Mouse (Mus musculus): ENCODE results near the gene Fgfr2. TPM values are rescaled to one million over a fixed set of nuclear protein-coding genes. Genes with fewer than 3 reads are reported as not detected.

Fgfr2 gene
- polyA plus RNA-seq, 1 experiment from 2014 or later = 92.0 TPM

GRCm38 (mm10) chr7:132803336-132803735 is 319.8 kb downstream of the Fgfr2 start:
- peaks cover 25% of the 10 kb centered on the region for H3K4me1 ChIP-seq (ENCODE audit: control insufficient read depth, insufficient read depth, low read length)
- no peaks in the 10 kb centered on the region for H3K36me3 ChIP-seq (ENCODE audit: control insufficient read depth, insufficient read depth, low read length)
- no peak overlapping the region for H3K4me3 ChIP-seq (ENCODE audit: low read depth, low read length)
- WGBS = 85% methylated on average over 2 of the region's 2 CpGs
- H3K27ac ChIP-seq (ENCODE audit: low read depth, low read length) = no peak overlapping the region
- no peak overlapping the region for H3K4me2 ChIP-seq
- no peak overlapping the region for H3K9ac ChIP-seq (ENCODE audit: low read length)
- DNase-seq (ENCODE audit: low spot score, missing footprints) (no peak), ATAC-seq (ENCODE audit: low FRiP score) (no peak)
- H3K9me3 ChIP-seq (ENCODE audit: control insufficient read depth, low read length) = no peaks in the 10 kb centered on the region
- H3K27me3 ChIP-seq (ENCODE audit: control insufficient read depth, insufficient read depth, low read length) = no peaks in the 10 kb centered on the region

- Histone ChIP-seq H3K4me1 (ENCODE audit: control insufficient read depth, insufficient read depth, low read length) (peaks cover 18% of the 10 kb centered on the region), H3K9ac (ENCODE audit: low read length) (no peak overlapping the region), H3K9me3 (ENCODE audit: control insufficient read depth, low read length) (no peaks in the 10 kb centered on the region), H3K4me2 (no peak overlapping the region), H3K27ac (ENCODE audit: low read depth, low read length) (no peak overlapping the region), H3K36me3 (ENCODE audit: control insufficient read depth, insufficient read depth, low read length) (no peaks in the 10 kb centered on the region), H3K27me3 (ENCODE audit: control insufficient read depth, insufficient read depth, low read length) (no peaks in the 10 kb centered on the region), H3K4me3 (ENCODE audit: low read depth, low read length) (no peak overlapping the region)
- WGBS = 90% methylated on average over 11 of the region's 11 CpGs
- DNase-seq (ENCODE audit: low spot score, missing footprints) (no peak), ATAC-seq (ENCODE audit: low FRiP score) (no peak)
These were observed 320.5 kb downstream of the Fgfr2 start for GRCm38 (mm10) chr7:132802691-132803090.

- no peak for ATAC-seq (ENCODE audit: low FRiP score)
- no peaks in the 10 kb centered on the region for H3K36me3 ChIP-seq (ENCODE audit: control insufficient read depth, insufficient read depth, low read length)
- no peak overlapping the region for H3K4me3 ChIP-seq (ENCODE audit: low read depth, low read length)
- no peaks in the 10 kb centered on the region for H3K27me3 ChIP-seq (ENCODE audit: control insufficient read depth, insufficient read depth, low read length)
- 90% methylated on average over 2 of the region's 2 CpGs for WGBS
- peaks cover 12% of the 10 kb centered on the region; the same call in 1 of the 2 replicates for H3K4me1 ChIP-seq (ENCODE audit: control insufficient read depth, insufficient read depth, low read length)
- DNase-seq (ENCODE audit: low spot score, missing footprints) = no peak
- H3K9ac ChIP-seq (ENCODE audit: low read length) = no peak overlapping the region
- H3K9me3 ChIP-seq (ENCODE audit: control insufficient read depth, low read length) = no peaks in the 10 kb centered on the region
- H3K4me2 ChIP-seq = no peak overlapping the region
- H3K27ac ChIP-seq (ENCODE audit: low read depth, low read length) = no peak overlapping the region
These were observed 321.1 kb downstream of the Fgfr2 start for GRCm38 (mm10) chr7:132802066-132802465.

GRCm38 (mm10) chr7:132801509-132801908 is 321.6 kb downstream of the Fgfr2 start:
- Histone ChIP-seq H3K27ac (ENCODE audit: low read depth, low read length) (no peak overlapping the region), H3K4me2 (no peak overlapping the region), H3K4me1 (ENCODE audit: control insufficient read depth, insufficient read depth, low read length) (peaks cover 6% of the 10 kb centered on the region; the same call in 1 of the 2 replicates), H3K9me3 (ENCODE audit: control insufficient read depth, low read length) (no peaks in the 10 kb centered on the region), H3K27me3 (ENCODE audit: control insufficient read depth, insufficient read depth, low read length) (no peaks in the 10 kb centered on the region), H3K4me3 (ENCODE audit: low read depth, low read length) (no peak overlapping the region), H3K36me3 (ENCODE audit: control insufficient read depth, insufficient read depth, low read length) (no peaks in the 10 kb centered on the region), H3K9ac (ENCODE audit: low read length) (no peak overlapping the region)
- 94% methylated on average over 5 of the region's 5 CpGs for WGBS
- ATAC-seq (ENCODE audit: low FRiP score) (no peak), DNase-seq (ENCODE audit: low spot score, missing footprints) (no peak)

- no peaks in the 10 kb centered on the region for H3K9me3 ChIP-seq (ENCODE audit: control insufficient read depth, low read length)
- H3K4me3 ChIP-seq (ENCODE audit: low read depth, low read length) = no peak overlapping the region
- H3K9ac ChIP-seq (ENCODE audit: low read length) = no peak overlapping the region
- ATAC-seq (ENCODE audit: low FRiP score) = no peak
- WGBS = 88% methylated on average over 10 of the region's 10 CpGs
- no peaks in the 10 kb centered on the region for H3K27me3 ChIP-seq (ENCODE audit: control insufficient read depth, insufficient read depth, low read length)
- no peak for DNase-seq (ENCODE audit: low spot score, missing footprints)
- H3K27ac ChIP-seq (ENCODE audit: low read depth, low read length) = no peak overlapping the region
- H3K4me2 ChIP-seq = no peak overlapping the region
- no peaks in the 10 kb centered on the region for H3K4me1 ChIP-seq (ENCODE audit: control insufficient read depth, insufficient read depth, low read length)
- no peaks in the 10 kb centered on the region for H3K36me3 ChIP-seq (ENCODE audit: control insufficient read depth, insufficient read depth, low read length)
These were observed 322.3 kb downstream of the Fgfr2 start for GRCm38 (mm10) chr7:132800868-132801267.

- Histone ChIP-seq H3K27me3 (ENCODE audit: control insufficient read depth, insufficient read depth, low read length) (no peaks in the 10 kb centered on the region), H3K9ac (ENCODE audit: low read length) (no peak overlapping the region), H3K27ac (ENCODE audit: low read depth, low read length) (no peak overlapping the region), H3K9me3 (ENCODE audit: control insufficient read depth, low read length) (no peaks in the 10 kb centered on the region), H3K4me1 (ENCODE audit: control insufficient read depth, insufficient read depth, low read length) (no peaks in the 10 kb centered on the region; the same call in 1 of the 2 replicates), H3K36me3 (ENCODE audit: control insufficient read depth, insufficient read depth, low read length) (no peaks in the 10 kb centered on the region), H3K4me3 (ENCODE audit: low read depth, low read length) (no peak overlapping the region), H3K4me2 (no peak overlapping the region)
- ATAC-seq (ENCODE audit: low FRiP score) (no peak), DNase-seq (ENCODE audit: low spot score, missing footprints) (no peak)
- WGBS = 89% methylated on average over 5 of the region's 5 CpGs
These were observed 323.8 kb downstream of the Fgfr2 start for GRCm38 (mm10) chr7:132799119-132800016.

GRCm38 (mm10) chr7:132795141-132795540 is 328.0 kb downstream of the Fgfr2 start:
- Histone ChIP-seq H3K9ac (ENCODE audit: low read length) (no peak overlapping the region), H3K36me3 (ENCODE audit: control insufficient read depth, insufficient read depth, low read length) (no peaks in the 10 kb centered on the region), H3K4me3 (ENCODE audit: low read depth, low read length) (no peak overlapping the region), H3K4me1 (ENCODE audit: control insufficient read depth, insufficient read depth, low read length) (no peaks in the 10 kb centered on the region; the same call in none of the 2 replicates), H3K27ac (ENCODE audit: low read depth, low read length) (no peak overlapping the region), H3K9me3 (ENCODE audit: control insufficient read depth, low read length) (no peaks in the 10 kb centered on the region), H3K27me3 (ENCODE audit: control insufficient read depth, insufficient read depth, low read length) (no peaks in the 10 kb centered on the region), H3K4me2 (no peak overlapping the region)
- DNase-seq (ENCODE audit: low spot score, missing footprints) (no peak), ATAC-seq (ENCODE audit: low FRiP score) (no peak)
- 91% methylated on average over 5 of the region's 5 CpGs for WGBS

GRCm38 (mm10) chr7:132793467-132793866 is 329.7 kb downstream of the Fgfr2 start:
- ATAC-seq (ENCODE audit: low FRiP score) = no peak
- H3K4me3 ChIP-seq (ENCODE audit: low read depth, low read length) = no peak overlapping the region
- DNase-seq (ENCODE audit: low spot score, missing footprints) = no peak
- no peak overlapping the region for H3K27ac ChIP-seq (ENCODE audit: low read depth, low read length)
- no peak overlapping the region for H3K9ac ChIP-seq (ENCODE audit: low read length)
- H3K9me3 ChIP-seq (ENCODE audit: control insufficient read depth, low read length) = no peaks in the 10 kb centered on the region
- 74% methylated on average over 6 of the region's 6 CpGs for WGBS
- H3K4me1 ChIP-seq (ENCODE audit: control insufficient read depth, insufficient read depth, low read length) = no peaks in the 10 kb centered on the region; the same call in none of the 2 replicates
- H3K4me2 ChIP-seq = no peak overlapping the region
- H3K36me3 ChIP-seq (ENCODE audit: control insufficient read depth, insufficient read depth, low read length) = no peaks in the 10 kb centered on the region
- H3K27me3 ChIP-seq (ENCODE audit: control insufficient read depth, insufficient read depth, low read length) = no peaks in the 10 kb centered on the region

- Histone ChIP-seq H3K9me3 (ENCODE audit: control insufficient read depth, low read length) (no peaks in the 10 kb centered on the region), H3K4me2 (no peak overlapping the region), H3K36me3 (ENCODE audit: control insufficient read depth, insufficient read depth, low read length) (no peaks in the 10 kb centered on the region), H3K9ac (ENCODE audit: low read length) (no peak overlapping the region), H3K27me3 (ENCODE audit: control insufficient read depth, insufficient read depth, low read length) (no peaks in the 10 kb centered on the region), H3K27ac (ENCODE audit: low read depth, low read length) (no peak overlapping the region), H3K4me1 (ENCODE audit: control insufficient read depth, insufficient read depth, low read length) (no peaks in the 10 kb centered on the region; the same call in none of the 2 replicates), H3K4me3 (ENCODE audit: low read depth, low read length) (no peak overlapping the region)
- ATAC-seq (ENCODE audit: low FRiP score) = no peak
- no peak for DNase-seq (ENCODE audit: low spot score, missing footprints)
- 86% methylated on average over 14 of the region's 14 CpGs for WGBS
These were observed 332.5 kb downstream of the Fgfr2 start for GRCm38 (mm10) chr7:132790447-132791219.
